Mouse (Mus musculus) neural tube, embryonic 11.5 days (tissue): ENCODE measurements around the gene Tnfsf13. TPM values are rescaled to one million over a fixed set of nuclear protein-coding genes. Genes with fewer than 3 reads are reported as not detected.
"Not testable (repeated sequence)": the region's sequence is repeated elsewhere in the genome, so short reads cannot be mapped to it uniquely, and the experiment has no call there.

Experiments used
- ATAC-seq: fragments of 200-750 bp; cut with Nextera tagmentation; 2 replicates; pipeline ENCODE4 v1.8.0; 2017; ENCODE audit warnings: moderate number of reproducible peaks, mild to moderate bottlenecking, moderate TSS enrichment, moderate library complexity; ENCODE audit not compliant: insufficient read depth, low FRiP score, low TSS enrichment
- DNase-seq: peaks from one replicate; pipeline ENCODE4 v3.0.0-alpha.2; 2015; ENCODE audit warnings: low spot score
- H3K27ac ChIP-seq: fragments of 300-500 bp; sonication (generic); 2 replicates; pipeline ENCODE4 v1.5.1; 2014; ENCODE audit warnings: low read depth, mild to moderate bottlenecking, low read length
- H3K27me3 ChIP-seq: fragments of 300-500 bp; sonication (generic); 2 replicates; pipeline ENCODE4 v1.6.1; 2014; ENCODE audit warnings: mild to moderate bottlenecking, low read length, mixed read lengths; ENCODE audit not compliant: control insufficient read depth, insufficient read depth
- H3K36me3 ChIP-seq: fragments of 300-500 bp; sonication (generic); 2 replicates; pipeline ENCODE4 v1.6.1; 2014; ENCODE audit warnings: mild to moderate bottlenecking, low read length, moderate library complexity, mixed read lengths; ENCODE audit not compliant: control insufficient read depth, insufficient read depth
- H3K4me1 ChIP-seq: fragments of 300-500 bp; sonication (generic); 2 replicates; pipeline ENCODE4 v1.6.1; 2014; ENCODE audit warnings: low read length, mixed read lengths; ENCODE audit not compliant: control insufficient read depth, insufficient read depth
- H3K4me2 ChIP-seq: fragments of 300-500 bp; sonication (generic); 2 replicates; pipeline ENCODE4 v1.6.1; 2014; ENCODE audit warnings: low read depth, mild to moderate bottlenecking, moderate library complexity
- H3K4me3 ChIP-seq: fragments of 300-500 bp; sonication (generic); 2 replicates; pipeline ENCODE4 v1.5.1; 2014; ENCODE audit warnings: low read depth, low read length
- H3K9ac ChIP-seq: fragments of 300-500 bp; sonication (generic); 2 replicates; pipeline ENCODE4 v1.6.1; 2014; ENCODE audit warnings: mild to moderate bottlenecking, low read length
- H3K9me3 ChIP-seq: fragments of 300-500 bp; sonication (generic); 2 replicates; pipeline ENCODE4 v1.6.1; 2016; ENCODE audit warnings: low read length; ENCODE audit not compliant: control insufficient read depth
- WGBS: fragments of 180-500 bp; shearing (Covaris S2); extraction: QIAGEN DNeasy Blood & Tissue Kit; methylation state at CpG from one replicate; pipeline ENCODE4 v1.1.7; 2014; 5-methylcytosine and 5-hydroxymethylcytosine counted together
- polyA plus RNA-seq: library from polyadenylated mRNA; unstranded; fragments of >200 nt; fragmentation: Nextera tagmentation; extraction: Ambion mirVana; gene quantifications from 2 replicates; pipeline ENCODE4 v1.2.1, GENCODE M21; 2014

Tnfsf13 gene
- polyA plus RNA-seq, 1 experiment from 2014 or later, result not detected

DNA sequence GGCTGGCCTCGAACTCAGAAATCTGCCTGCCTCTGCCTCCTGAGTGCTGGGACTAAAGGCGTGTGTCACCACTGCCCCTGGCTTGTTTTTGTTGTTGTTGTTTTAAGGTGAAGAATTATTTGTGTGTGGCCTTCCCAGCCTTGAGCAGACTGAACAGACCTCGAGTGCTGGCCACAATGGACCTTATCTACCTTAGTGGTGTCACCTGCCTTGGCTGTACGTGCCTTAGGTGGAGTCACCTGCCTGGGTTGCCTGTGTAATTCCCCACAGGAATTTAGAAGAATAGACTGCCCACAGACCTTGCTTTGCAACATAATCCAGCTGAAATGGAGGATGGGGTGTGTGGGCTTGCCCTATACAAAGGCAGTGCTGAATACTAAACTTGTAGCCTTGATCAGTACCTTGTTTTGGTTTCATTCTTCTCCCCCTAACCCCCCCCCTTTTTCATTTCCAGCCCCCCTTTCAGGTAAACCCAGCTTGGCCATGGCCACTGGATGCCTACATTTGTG, 22.3 kb upstream of the Tnfsf13 start:
- no peak overlapping the region for H3K4me2 ChIP-seq
- 89% methylated on average over 4 of the region's 4 CpGs for WGBS

DNA sequence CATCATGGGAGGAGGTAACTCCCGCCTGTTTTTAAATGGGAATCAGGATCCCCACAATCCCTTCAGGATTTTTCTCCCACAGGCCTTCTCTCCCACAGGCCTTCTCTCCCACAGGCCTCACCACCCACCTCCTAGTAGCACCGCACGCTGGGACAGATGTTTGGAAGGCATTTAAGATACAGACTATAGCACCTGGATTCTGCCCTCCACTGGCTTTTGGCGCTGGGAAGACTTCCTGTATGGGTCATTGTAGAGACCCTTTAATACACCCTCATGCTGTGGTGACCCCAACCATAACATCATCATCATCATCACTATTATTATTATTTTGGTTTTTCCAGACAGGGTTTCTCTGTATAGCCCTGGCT, 21.9 kb upstream of the Tnfsf13 start:
- 83% methylated on average over 4 of the region's 4 CpGs for WGBS
- Histone ChIP-seq H3K4me1 (no peaks in the 10 kb centered on the region), H3K27ac (no peak overlapping the region), H3K36me3 (no peaks in the 10 kb centered on the region), H3K27me3 (no peaks in the 10 kb centered on the region), H3K9ac (no peak overlapping the region), H3K9me3 (no peaks in the 10 kb centered on the region), H3K4me3 (no peak overlapping the region), H3K4me2 (no peak overlapping the region)
- ATAC-seq (no peak), DNase-seq (no peak)

More for the DNA sequence above, 22.3 kb upstream of the Tnfsf13 start:
- Histone ChIP-seq H3K4me1 (no peaks in the 10 kb centered on the region), H3K27me3 (no peaks in the 10 kb centered on the region), H3K9ac (no peak overlapping the region), H3K4me3 (no peak overlapping the region), H3K9me3 (no peaks in the 10 kb centered on the region), H3K27ac (no peak overlapping the region), H3K36me3 (no peaks in the 10 kb centered on the region)
- ATAC-seq, result no peak
- DNase-seq, result no peak

DNA sequence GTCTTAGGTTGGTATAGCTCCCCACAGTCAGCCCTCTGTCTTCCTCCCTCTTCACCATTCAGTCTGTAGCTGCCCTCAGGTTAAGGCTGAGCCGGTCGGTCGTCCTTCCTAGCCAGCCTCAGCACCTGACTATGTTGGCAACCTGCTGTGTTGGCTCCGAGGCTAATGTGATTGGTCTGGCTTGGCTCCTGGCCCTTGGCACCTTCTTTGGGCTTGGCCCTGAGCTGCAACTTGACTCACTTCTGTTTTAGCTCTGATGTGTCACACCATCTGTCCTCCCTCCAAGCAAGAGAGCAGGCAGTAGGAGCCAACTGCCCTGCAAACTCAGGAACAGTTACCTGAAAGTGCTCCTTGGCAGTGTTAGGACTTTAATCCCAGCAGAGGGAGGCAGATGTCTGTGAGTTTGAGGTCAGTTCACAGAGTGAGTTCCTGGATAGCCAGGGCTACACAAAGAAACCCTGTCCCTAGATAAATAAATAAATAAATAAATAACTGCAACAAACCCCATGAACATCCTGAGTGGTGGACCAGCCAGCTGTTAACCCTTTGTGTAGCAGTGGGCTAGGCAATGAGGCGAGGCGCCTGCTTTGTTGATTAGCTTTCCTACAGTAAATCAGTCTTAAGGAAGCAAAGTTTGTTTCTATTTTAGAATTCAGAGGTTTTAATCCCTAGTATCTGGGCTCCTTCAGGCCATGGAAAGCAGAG, 21.3 kb upstream of the Tnfsf13 start:
- 43% methylated on average over 6 of the region's 6 CpGs for WGBS
- Histone ChIP-seq H3K4me1 (no peaks in the 10 kb centered on the region), H3K27ac (no peak overlapping the region), H3K36me3 (no peaks in the 10 kb centered on the region), H3K27me3 (no peaks in the 10 kb centered on the region), H3K4me2 (no peak overlapping the region), H3K4me3 (no peak overlapping the region), H3K9me3 (no peaks in the 10 kb centered on the region), H3K9ac (no peak overlapping the region)
- ATAC-seq (no peak), DNase-seq (no peak)

DNA sequence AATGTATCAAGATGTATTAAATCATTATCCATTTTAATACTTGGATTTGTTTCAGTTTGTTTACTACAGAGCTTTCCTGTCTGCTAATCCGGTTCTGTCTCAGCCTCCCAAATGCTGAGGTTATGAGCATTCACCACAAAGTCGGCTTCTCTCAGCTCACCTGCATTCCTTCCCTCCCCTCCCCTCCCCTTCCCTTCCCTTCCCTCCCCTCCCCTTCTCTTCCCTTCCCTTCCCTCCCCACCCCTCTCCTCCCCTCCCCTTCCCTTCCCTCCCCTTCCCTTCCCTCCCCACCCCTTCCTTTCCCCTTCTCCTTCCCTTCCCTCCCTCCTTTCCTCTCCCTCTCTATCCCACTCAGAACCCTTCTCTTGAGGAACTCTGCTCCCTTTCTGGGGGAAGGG, 19.0 kb upstream of the Tnfsf13 start:
- H3K9ac ChIP-seq, result no peak overlapping the region
- no peaks in the 10 kb centered on the region for H3K36me3 ChIP-seq
- H3K4me1 ChIP-seq, result no peaks in the 10 kb centered on the region
- DNase-seq (no peak), ATAC-seq (no peak)
- WGBS, result 67% methylated on average over 2 of the region's 2 CpGs
- no peak overlapping the region for H3K4me3 ChIP-seq
- no peaks in the 10 kb centered on the region for H3K9me3 ChIP-seq
- no peak overlapping the region for H3K4me2 ChIP-seq
- no peak overlapping the region for H3K27ac ChIP-seq
- H3K27me3 ChIP-seq, result no peaks in the 10 kb centered on the region

DNA sequence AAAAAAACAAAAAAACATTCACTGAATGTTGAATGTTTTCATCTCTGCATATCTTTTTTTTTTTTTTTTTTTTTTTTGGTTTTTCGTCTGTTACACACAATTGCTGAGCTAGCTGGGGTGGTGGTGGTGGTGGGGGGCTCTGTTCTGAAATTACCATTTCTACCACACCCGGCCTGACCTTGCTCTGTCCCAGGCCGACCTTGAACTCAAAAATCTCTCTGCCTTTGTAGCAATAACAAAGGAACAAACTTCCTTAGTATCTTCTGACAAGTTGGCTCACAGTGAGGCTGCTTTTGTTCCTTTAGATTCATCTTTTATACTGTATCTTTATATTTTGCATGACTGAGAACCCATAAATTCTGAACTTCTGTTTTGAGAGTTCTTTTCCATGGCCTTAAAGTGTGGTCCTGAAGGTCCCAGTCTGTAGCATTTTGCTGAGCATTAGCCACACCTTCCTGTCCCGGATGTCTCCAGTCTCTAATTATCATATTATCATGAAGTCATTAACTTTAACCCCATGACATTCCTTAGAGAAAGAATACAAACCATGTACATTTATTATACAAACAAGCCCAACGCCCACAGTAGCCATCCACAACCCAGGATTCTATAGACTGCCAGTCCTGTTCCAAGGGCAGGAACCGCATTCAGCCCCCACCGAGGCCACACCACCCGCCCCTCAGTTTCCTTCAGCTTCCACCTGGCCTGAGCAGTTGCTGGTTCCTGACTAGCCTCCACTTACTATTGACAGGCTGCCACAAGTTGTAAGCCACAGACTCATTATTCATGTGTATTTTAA, 18.4 kb upstream of the Tnfsf13 start:
- H3K9me3 ChIP-seq, result no peaks in the 10 kb centered on the region
- WGBS, result 72% methylated on average over 8 of the region's 8 CpGs
- DNase-seq (no peak), ATAC-seq (no peak)
- H3K27ac ChIP-seq, result no peak overlapping the region
- H3K4me3 ChIP-seq, result no peak overlapping the region
- no peaks in the 10 kb centered on the region for H3K4me1 ChIP-seq
- no peak overlapping the region for H3K9ac ChIP-seq
- no peak overlapping the region for H3K4me2 ChIP-seq
- no peaks in the 10 kb centered on the region for H3K27me3 ChIP-seq
- H3K36me3 ChIP-seq, result no peaks in the 10 kb centered on the region

DNA sequence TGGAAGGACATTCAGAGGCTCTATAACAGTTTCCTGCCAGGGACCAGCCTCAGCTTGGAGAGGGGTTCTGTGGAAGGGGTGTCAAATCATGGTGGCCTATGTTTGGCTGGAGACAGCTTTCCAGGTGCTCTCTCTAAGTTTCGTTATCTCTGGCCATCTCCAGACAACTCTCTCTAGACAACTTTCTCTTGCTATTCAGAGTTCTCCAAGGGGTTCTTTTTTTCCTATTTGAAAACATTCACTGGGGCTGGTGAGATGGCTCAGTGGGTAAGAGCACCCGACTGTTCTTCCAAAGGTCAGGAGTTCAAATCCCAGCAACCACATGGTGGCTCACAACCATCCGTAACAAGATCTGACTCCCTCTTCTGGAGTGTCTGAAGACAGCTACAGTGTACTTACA, 17.8 kb upstream of the Tnfsf13 start:
- not testable (repeated sequence) for H3K9ac ChIP-seq, H3K4me3 ChIP-seq, ATAC-seq, H3K36me3 ChIP-seq, H3K27ac ChIP-seq, H3K4me2 ChIP-seq, H3K4me1 ChIP-seq, DNase-seq, H3K9me3 ChIP-seq, H3K27me3 ChIP-seq
- WGBS, result 70% methylated on average over 2 of the region's 3 CpGs

DNA sequence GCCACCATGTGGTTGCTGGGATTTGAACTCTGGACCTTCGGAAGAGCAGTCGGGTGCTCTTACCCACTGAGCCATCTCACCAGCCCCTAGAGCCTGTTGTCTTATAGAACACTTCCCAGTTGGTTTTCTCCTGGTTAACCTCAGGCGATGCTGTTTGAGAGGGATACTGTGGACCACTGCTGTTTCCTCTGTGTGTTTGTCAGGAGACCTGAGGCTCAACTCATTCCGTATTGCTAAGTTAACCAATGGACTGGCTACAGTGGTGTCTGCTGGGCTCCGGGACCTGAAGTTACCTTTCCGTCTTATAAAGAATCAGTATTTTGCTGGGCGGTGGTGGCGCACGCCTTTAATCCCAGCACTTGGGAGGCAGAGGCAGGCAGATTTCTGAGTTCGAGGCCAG, 17.3 kb upstream of the Tnfsf13 start:
- not testable (repeated sequence) for H3K4me2 ChIP-seq, H3K9me3 ChIP-seq, ATAC-seq, H3K36me3 ChIP-seq, H3K4me3 ChIP-seq, H3K9ac ChIP-seq, H3K27me3 ChIP-seq, H3K4me1 ChIP-seq, DNase-seq, H3K27ac ChIP-seq
- 94% methylated on average over 10 of the region's 10 CpGs for WGBS

DNA sequence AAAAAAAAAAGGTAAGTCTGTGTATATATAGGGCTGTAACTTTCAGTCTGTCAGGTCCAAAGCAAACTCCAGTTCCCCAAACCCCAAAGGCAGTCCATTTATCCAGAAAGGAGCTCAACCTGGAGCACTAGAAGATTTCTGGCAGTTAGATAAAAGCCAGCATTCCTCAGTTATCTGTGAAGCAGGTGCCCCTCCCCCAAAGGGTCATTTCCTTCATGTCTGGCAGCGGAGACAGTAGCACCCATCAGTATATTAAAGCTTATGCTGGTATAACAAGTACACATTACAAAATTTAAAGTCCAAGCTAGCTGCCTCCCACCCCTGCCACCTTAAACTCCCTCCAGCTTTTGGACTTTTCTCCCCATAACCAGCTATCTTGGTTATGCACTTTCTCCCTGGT, 14.0 kb upstream of the Tnfsf13 start:
- Histone ChIP-seq H3K9me3 (no peaks in the 10 kb centered on the region), H3K4me2 (no peak overlapping the region), H3K4me1 (peaks cover 9% of the 10 kb centered on the region; the same call in 1 of the 2 replicates), H3K36me3 (no peaks in the 10 kb centered on the region), H3K9ac (no peak overlapping the region), H3K4me3 (no peak overlapping the region), H3K27ac (no peak overlapping the region), H3K27me3 (0 out of 2 replicates have a peak, but pooled peaks cover 3% of the 10 kb centered on the region)
- DNase-seq (no peak), ATAC-seq (no peak)
- WGBS, result 54% methylated on average over 1 of the region's 1 CpGs

DNA sequence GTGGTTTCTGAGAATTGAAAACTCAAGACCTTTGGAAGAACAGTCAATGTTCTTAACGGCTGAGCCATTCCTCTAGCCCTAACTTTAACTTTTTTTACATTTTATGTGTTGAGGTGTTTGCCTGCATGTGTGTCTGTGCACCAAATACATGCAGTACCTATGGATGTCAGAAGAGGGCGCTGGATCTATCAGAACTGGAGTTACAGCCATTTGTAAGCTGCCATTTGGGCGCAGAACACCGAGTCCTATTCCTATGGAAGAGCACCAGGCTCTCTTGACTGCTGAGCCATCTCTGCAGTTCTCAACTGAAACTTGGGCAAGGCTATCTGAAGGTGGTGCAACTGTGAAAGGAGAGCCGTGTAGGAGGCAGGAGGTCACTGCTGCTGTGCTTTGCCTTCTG, 13.0 kb upstream of the Tnfsf13 start:
- no peak for DNase-seq
- Histone ChIP-seq H3K36me3 (no peaks in the 10 kb centered on the region), H3K27ac (no peak overlapping the region), H3K4me2 (no peak overlapping the region), H3K4me1 (peaks cover 9% of the 10 kb centered on the region; the same call in 1 of the 2 replicates), H3K9me3 (no peaks in the 10 kb centered on the region), H3K27me3 (0 out of 2 replicates have a peak, but pooled peaks cover 3% of the 10 kb centered on the region), H3K4me3 (no peak overlapping the region), H3K9ac (no peak overlapping the region)
- 70% methylated on average over 5 of the region's 5 CpGs for WGBS
- no peak for ATAC-seq
